Mouse (Mus musculus) limb, embryonic 14.5 days (tissue): ENCODE data around the gene Tmem163. TPM values are rescaled to one million over a fixed set of nuclear protein-coding genes. Genes with fewer than 3 reads are reported as not detected.

Experiments used
- ATAC-seq: fragments of 200-750 bp; cut with Nextera tagmentation; 2 replicates; pipeline ENCODE4 v1.8.0; 2017; ENCODE audit warnings: low read depth, moderate number of reproducible peaks, moderate TSS enrichment; ENCODE audit not compliant: low FRiP score
- DNase-seq: peaks from one replicate; pipeline ENCODE4 v3.0.0-alpha.2; 2015; ENCODE audit warnings: low spot score
- H3K27ac ChIP-seq: fragments of 300-500 bp; sonication (generic); replicated peaks from 2 replicates; pipeline ENCODE4 v1.5.1; 2014; ENCODE audit warnings: low read depth, mild to moderate bottlenecking, low read length, moderate library complexity, mixed read lengths
- H3K27me3 ChIP-seq: fragments of 300-500 bp; sonication (generic); 2 replicates; pipeline ENCODE4 v1.6.1; 2014; ENCODE audit warnings: low read length, mixed read lengths; ENCODE audit not compliant: control insufficient read depth, insufficient read depth
- H3K36me3 ChIP-seq: fragments of 300-500 bp; sonication (generic); 2 replicates; pipeline ENCODE4 v1.6.1; 2014; ENCODE audit warnings: mild to moderate bottlenecking, low read length, moderate library complexity, mixed read lengths; ENCODE audit not compliant: control insufficient read depth, insufficient read depth
- H3K4me1 ChIP-seq: fragments of 300-500 bp; sonication (generic); 2 replicates; pipeline ENCODE4 v1.6.1; 2014; ENCODE audit warnings: antibody characterized with exemption, low read length, mixed read lengths; ENCODE audit not compliant: control insufficient read depth, insufficient read depth
- H3K4me2 ChIP-seq: fragments of 300-500 bp; sonication (generic); replicated peaks from 2 replicates; pipeline ENCODE4 v1.6.1; 2014; ENCODE audit warnings: low read depth, mild to moderate bottlenecking, low read length, moderate library complexity; ENCODE audit not compliant: severe bottlenecking
- H3K4me3 ChIP-seq: fragments of 300-500 bp; sonication (generic); replicated peaks from 2 replicates; pipeline ENCODE4 v1.5.1; 2014; ENCODE audit warnings: low read length
- H3K9ac ChIP-seq: fragments of 300-500 bp; sonication (generic); 2 replicates; pipeline ENCODE4 v1.6.1; 2014; ENCODE audit warnings: mild to moderate bottlenecking, low read depth, low read length, moderate library complexity; ENCODE audit not compliant: severe bottlenecking
- H3K9me3 ChIP-seq: fragments of 300-500 bp; sonication (generic); 2 replicates; pipeline ENCODE4 v1.6.1; 2016; ENCODE audit warnings: low read length; ENCODE audit not compliant: control insufficient read depth
- POLR2A ChIP-seq: fragments of 200-500 bp; IDR thresholded peaks from 2 replicates; pipeline ENCODE4 v1.8.0; 2012; ENCODE audit warnings: inconsistent platforms, mild to moderate bottlenecking, moderate library complexity, borderline replicate concordance; ENCODE audit not compliant: insufficient read depth, insufficient read length; ENCODE audit errors: extremely low read depth
- WGBS: fragments of 180-500 bp; shearing (Covaris S2); extraction: QIAGEN DNeasy Blood & Tissue Kit; methylation state at CpG from one replicate; pipeline ENCODE4 v1.1.7; 2014; 5-methylcytosine and 5-hydroxymethylcytosine counted together
- polyA plus RNA-seq, 2 experiments: library from polyadenylated mRNA; depleted of rRNA in 1 of 2; stranded (reverse) in 1 of 2; unstranded in 1 of 2; fragments of >200 nt; fragmentation: Nextera tagmentation in 1 of 2; extraction: Ambion mirVana in 1 of 2; gene quantifications; 2 replicates each; pipeline versions ENCODE4 v1.2.1 to v1.2.3; 2012 to 2014

Tmem163 gene
- polyA plus RNA-seq, 2 experiments, result 1.7 to 2.6 TPM

GRCm38 (mm10) chr1:127619036-127619435, 60.3 kb downstream of the Tmem163 start:
- no peaks in the 10 kb centered on the region for H3K36me3 ChIP-seq
- H3K4me2 ChIP-seq, result no peak overlapping the region
- ATAC-seq, result no peak
- no peaks in the 10 kb centered on the region for H3K27me3 ChIP-seq
- H3K4me3 ChIP-seq, result no peak overlapping the region
- H3K27ac ChIP-seq, result no peak overlapping the region
- no peaks in the 10 kb centered on the region for H3K4me1 ChIP-seq
- TF ChIP-seq POLR2A, result no peak
- WGBS, result 73% methylated on average over 6 of the region's 6 CpGs
- H3K9me3 ChIP-seq, result no peaks in the 10 kb centered on the region
- no peak for DNase-seq
- H3K9ac ChIP-seq, result no peak overlapping the region

DNA sequence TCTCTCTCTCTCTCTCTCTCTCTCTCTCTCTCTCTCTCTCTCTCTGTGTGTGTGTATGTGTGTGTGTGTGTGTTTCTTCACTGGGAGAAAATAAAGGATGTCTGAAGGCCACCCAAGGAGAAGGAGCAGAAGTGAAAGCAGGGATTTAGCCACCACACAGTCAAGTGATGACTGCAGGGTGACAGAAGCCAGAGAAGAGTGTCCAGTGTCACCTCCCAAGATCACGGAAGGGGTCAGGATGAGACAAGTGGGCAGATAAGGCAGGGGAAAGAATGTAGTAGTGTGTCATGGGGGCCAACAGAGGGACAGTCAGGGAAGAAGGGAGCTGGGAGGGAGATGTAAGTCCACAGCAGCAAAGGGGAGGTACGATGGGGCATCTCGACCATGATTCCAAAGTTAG, 69.0 kb downstream of the Tmem163 start:
- Histone ChIP-seq H3K36me3 (no peaks in the 10 kb centered on the region), H3K9me3 (no peaks in the 10 kb centered on the region), H3K9ac (no peak overlapping the region), H3K4me3 (no peak overlapping the region), H3K4me2 (no peak overlapping the region), H3K27me3 (no peaks in the 10 kb centered on the region), H3K27ac (no peak overlapping the region), H3K4me1 (no peaks in the 10 kb centered on the region)
- no peak for TF ChIP-seq POLR2A
- ATAC-seq (no peak), DNase-seq (no peak)
- 88% methylated on average over 3 of the region's 3 CpGs for WGBS

DNA sequence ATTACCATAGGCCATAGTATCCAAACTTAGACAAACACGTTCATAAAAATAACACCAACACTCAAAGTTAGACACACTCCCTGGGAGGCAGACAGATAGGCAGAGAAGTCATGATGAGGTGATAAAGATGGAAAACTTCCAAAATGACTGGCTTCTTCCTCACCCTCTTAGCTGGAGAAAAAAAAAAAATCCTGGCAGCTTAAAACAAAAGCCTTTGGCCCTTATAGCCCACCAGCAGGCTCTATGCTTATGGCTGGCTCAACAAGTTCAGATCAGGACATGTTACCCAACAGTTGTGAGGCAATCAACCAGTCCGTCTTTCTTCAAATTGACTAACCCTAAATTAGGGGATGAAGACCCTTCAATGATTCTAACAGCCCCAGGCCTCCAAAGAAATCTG, 69.5 kb downstream of the Tmem163 start:
- no peak for ATAC-seq
- Histone ChIP-seq H3K27me3 (no peaks in the 10 kb centered on the region), H3K27ac (no peak overlapping the region), H3K36me3 (no peaks in the 10 kb centered on the region), H3K9me3 (no peaks in the 10 kb centered on the region), H3K4me3 (no peak overlapping the region), H3K4me2 (no peak overlapping the region), H3K9ac (no peak overlapping the region), H3K4me1 (no peaks in the 10 kb centered on the region)
- TF ChIP-seq POLR2A, result no peak
- DNase-seq, result no peak
- 90% methylated on average over 2 of the region's 2 CpGs for WGBS

- 93% methylated on average over 3 of the region's 3 CpGs for WGBS
- Histone ChIP-seq H3K27ac (no peak overlapping the region), H3K27me3 (no peaks in the 10 kb centered on the region), H3K4me2 (no peak overlapping the region), H3K4me1 (no peaks in the 10 kb centered on the region), H3K36me3 (no peaks in the 10 kb centered on the region), H3K9me3 (no peaks in the 10 kb centered on the region), H3K4me3 (no peak overlapping the region), H3K9ac (no peak overlapping the region)
- no peak for DNase-seq
- ATAC-seq, result no peak
- TF ChIP-seq POLR2A, result no peak
These were observed 71.0 kb downstream of the Tmem163 start for GRCm38 (mm10) chr1:127608326-127608725.

DNA sequence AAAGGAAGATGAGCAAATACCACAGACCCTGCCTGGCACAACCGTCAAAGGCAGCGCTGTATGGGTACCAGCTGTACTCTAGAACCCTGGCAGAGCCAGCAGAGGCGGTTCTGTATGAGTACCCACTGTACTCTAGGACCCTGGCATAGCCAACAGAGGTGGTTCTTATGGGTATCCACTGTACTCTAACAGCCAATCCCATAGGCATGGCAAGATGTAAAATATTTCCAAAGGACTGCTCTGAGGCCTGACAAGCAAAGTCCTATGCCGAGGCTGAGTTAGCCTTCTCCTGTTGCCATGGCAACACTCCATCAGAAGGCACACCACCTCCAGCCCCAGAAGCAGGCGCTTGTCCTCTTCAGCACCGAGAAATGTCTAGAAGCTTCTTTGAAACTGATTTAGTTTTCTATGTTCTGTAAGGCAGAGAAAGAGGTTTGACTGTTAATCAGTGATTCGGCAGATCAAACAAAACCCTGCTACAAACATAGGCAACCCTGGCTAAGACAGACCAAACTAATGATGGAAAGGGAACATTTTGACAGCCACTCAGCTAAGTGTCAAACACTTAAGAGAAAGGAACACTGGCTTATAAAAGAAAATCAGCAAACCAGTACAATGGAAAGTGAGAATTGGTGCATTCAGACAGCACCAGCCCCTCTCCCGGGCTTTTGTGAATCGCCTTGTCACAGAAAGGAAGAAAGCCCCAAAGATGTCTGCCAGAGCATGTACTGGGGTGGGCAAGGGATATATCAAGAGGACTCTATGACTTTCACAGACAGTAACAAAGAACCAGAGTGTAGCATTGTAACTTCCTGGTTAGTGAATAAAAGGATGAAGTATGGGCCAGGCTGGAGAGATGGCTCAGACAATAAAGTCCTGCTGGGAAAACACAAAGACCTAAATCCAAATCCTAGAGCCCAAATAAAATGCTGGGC, 75.4 kb downstream of the Tmem163 start:
- Histone ChIP-seq H3K4me2 (no peak overlapping the region), H3K4me1 (no peaks in the 10 kb centered on the region), H3K9ac (no peak overlapping the region), H3K27me3 (no peaks in the 10 kb centered on the region), H3K4me3 (no peak overlapping the region), H3K27ac (no peak overlapping the region), H3K36me3 (no peaks in the 10 kb centered on the region), H3K9me3 (no peaks in the 10 kb centered on the region)
- ATAC-seq (no peak), DNase-seq (no peak)
- WGBS, result 77% methylated on average over 9 of the region's 9 CpGs
- TF ChIP-seq POLR2A, result no peak
